Mouse (Mus musculus) midbrain, embryonic 11.5 days (tissue): ENCODE measurements at regions not wholly inside any gene's neighbourhood (a gene's known extent, or its start where the extent isn't known, plus 50 kb on each side); places are given as distances from the start of the nearest gene placed in this dataset.

Experiments
- ATAC-seq: fragments of 200-750 bp; cut with Nextera tagmentation; 2 replicates; pipeline ENCODE4 v1.8.0; 2017; ENCODE audit warnings: moderate TSS enrichment, moderate library complexity; ENCODE audit not compliant: low FRiP score
- DNase-seq: peaks from one replicate; pipeline ENCODE4 v3.0.0; 2015; ENCODE audit warnings: low spot score; ENCODE audit errors: missing footprints
- H3K27ac ChIP-seq: fragments of 300-500 bp; sonication (generic); 2 replicates; pipeline ENCODE4 v1.5.1; 2014; ENCODE audit warnings: low read depth, low read length
- H3K27me3 ChIP-seq: fragments of 300-500 bp; sonication (generic); 2 replicates; pipeline ENCODE4 v1.6.1; 2014; ENCODE audit warnings: mild to moderate bottlenecking, low read length, moderate library complexity, mixed read lengths; ENCODE audit not compliant: control insufficient read depth, insufficient read depth
- H3K36me3 ChIP-seq: fragments of 300-500 bp; sonication (generic); 2 replicates; pipeline ENCODE4 v1.6.1; 2014; ENCODE audit warnings: mild to moderate bottlenecking, low read length, moderate library complexity, mixed read lengths; ENCODE audit not compliant: control insufficient read depth, insufficient read depth
- H3K4me1 ChIP-seq: fragments of 300-500 bp; sonication (generic); 2 replicates; pipeline ENCODE4 v1.6.1; 2014; ENCODE audit warnings: low read length; ENCODE audit not compliant: control insufficient read depth, insufficient read depth
- H3K4me2 ChIP-seq: fragments of 300-500 bp; sonication (generic); 2 replicates; pipeline ENCODE4 v1.6.1; 2014; ENCODE audit warnings: mild to moderate bottlenecking, moderate library complexity
- H3K4me3 ChIP-seq: fragments of 300-500 bp; sonication (generic); 2 replicates; pipeline ENCODE4 v1.5.1; 2014; ENCODE audit warnings: low read depth, low read length
- H3K9ac ChIP-seq: fragments of 300-500 bp; sonication (generic); 2 replicates; pipeline ENCODE4 v1.6.1; 2014; ENCODE audit warnings: low read length
- H3K9me3 ChIP-seq: fragments of 300-500 bp; sonication (generic); 2 replicates; pipeline ENCODE4 v1.6.1; 2016; ENCODE audit warnings: low read length; ENCODE audit not compliant: control insufficient read depth
- WGBS: fragments of 180-500 bp; shearing (Covaris S2); extraction: QIAGEN DNeasy Blood & Tissue Kit; methylation state at CpG from one replicate; pipeline ENCODE4 v1.1.7; 2014; 5-methylcytosine and 5-hydroxymethylcytosine counted together

DNA sequence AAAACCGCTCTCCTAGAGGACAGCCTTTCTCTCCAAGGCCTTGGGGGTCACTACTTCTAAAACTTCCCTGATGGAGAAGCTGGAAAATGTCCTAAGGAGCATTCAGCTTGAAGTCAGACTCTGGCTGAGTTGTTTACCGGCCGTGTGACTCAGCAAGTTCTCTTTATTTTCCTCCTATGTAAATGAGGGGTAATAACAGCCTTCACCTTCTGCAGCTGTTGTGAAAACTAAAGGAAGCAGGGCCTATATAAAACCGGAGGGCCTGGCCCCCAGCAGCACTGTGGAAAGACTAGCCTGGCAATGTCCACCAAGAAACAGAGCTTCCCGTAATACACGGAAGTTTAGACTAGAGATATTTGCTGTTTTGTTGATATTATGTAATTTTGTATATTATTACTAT is 69.7 kb upstream of the Cited2 start:
- Histone ChIP-seq H3K27me3 (no peaks in the 10 kb centered on the region), H3K36me3 (no peaks in the 10 kb centered on the region), H3K9ac (no peak overlapping the region), H3K27ac (no peak overlapping the region), H3K4me1 (peaks cover 2% of the 10 kb centered on the region; the same call in 1 of the 2 replicates), H3K9me3 (no peaks in the 10 kb centered on the region), H3K4me3 (no peak overlapping the region), H3K4me2 (no peak overlapping the region)
- 52% methylated on average over 6 of the region's 6 CpGs for WGBS
- DNase-seq (no peak), ATAC-seq (0 out of 2 replicates have a peak, but pooled peaks have one; percentile 39)

DNA sequence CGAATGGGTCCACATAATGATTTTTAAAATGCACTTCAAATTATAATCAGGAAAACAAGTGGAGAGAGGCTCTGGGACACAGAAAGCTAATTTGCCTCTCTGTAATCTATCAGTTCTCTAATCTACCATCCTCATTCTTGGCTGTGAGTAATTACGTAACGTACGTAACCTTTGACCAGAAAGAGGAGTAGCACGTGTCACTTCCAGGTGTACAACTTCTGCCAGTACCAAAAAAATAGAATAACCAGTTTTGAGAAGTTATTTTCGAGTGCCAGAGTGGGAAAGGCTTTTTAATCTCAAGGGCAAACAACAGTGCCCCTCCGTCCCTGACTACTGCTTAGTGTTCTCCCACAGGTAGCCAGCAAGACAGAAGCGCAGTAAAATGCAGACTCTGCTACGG is 69.2 kb upstream of the Cited2 start:
- Histone ChIP-seq H3K9ac (no peak overlapping the region), H3K4me2 (no peak overlapping the region), H3K4me1 (peaks cover 2% of the 10 kb centered on the region; the same call in 1 of the 2 replicates), H3K27ac (no peak overlapping the region), H3K9me3 (no peaks in the 10 kb centered on the region), H3K4me3 (no peak overlapping the region), H3K27me3 (no peaks in the 10 kb centered on the region), H3K36me3 (no peaks in the 10 kb centered on the region)
- 76% methylated on average over 9 of the region's 9 CpGs for WGBS
- ATAC-seq (no peak), DNase-seq (no peak)

DNA sequence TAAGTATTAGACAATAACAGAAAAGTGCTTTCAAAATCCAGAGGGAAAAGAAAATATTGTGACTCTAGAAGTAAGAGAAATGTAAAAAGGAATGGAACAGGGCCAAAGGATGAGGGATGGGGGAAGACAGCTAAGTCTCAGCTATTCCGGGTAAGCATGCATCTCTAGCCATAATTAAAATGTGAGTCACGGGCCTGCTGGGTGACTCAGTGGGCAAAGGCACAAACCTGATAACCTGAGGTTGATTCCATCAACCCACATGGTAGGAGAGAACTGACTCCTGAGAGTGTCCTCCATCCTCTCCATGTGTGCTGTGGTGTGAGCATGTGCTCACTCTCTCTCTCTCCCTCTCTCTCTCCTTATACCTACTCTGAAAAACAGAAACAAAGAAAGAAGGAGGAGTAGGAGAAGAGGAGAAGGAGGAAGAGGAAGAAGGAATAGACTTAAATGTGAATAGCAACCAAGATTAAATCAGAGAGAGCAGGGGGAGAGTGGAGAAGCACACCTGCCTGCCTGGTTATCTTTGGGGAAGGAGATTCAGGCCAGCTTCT is 68.6 kb upstream of the Cited2 start:
- peaks cover 2% of the 10 kb centered on the region; the same call in 1 of the 2 replicates for H3K4me1 ChIP-seq
- no peaks in the 10 kb centered on the region for H3K27me3 ChIP-seq
- DNase-seq (no peak), ATAC-seq (no peak)
- H3K4me2 ChIP-seq, result no peak overlapping the region
- 71% methylated on average over 2 of the region's 2 CpGs for WGBS
- H3K9ac ChIP-seq, result no peak overlapping the region
- no peak overlapping the region for H3K27ac ChIP-seq
- H3K4me3 ChIP-seq, result no peak overlapping the region
- no peaks in the 10 kb centered on the region for H3K9me3 ChIP-seq
- no peaks in the 10 kb centered on the region for H3K36me3 ChIP-seq

DNA sequence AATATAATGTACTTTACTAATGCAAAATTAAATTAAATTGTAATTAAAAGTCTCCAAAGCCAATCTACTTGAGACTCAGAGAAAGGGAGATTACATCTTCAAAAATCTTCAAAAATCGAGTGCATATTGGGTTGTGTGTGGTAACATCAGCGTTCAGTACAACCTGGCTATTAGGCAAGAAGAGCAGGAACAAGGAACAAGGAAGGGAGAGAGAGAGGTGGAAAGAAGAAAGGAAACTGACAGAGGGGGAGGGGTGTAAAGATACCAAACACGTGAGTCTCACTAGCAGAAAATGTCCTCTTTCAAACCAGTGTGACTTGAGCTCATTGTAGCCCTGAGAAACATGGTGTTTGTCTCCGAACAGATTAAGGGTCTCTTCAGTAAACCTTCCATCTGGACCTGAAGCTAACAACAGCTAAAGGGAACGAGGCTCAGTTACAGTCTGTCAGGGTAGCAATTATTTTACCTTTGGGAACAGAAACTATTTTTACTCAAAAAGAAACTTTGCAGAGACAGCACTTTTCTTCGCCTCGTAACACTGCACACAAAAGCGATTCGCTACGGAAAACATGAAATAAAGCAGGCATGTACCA is 67.5 kb upstream of the Cited2 start:
- no peak for DNase-seq
- Histone ChIP-seq H3K36me3 (no peaks in the 10 kb centered on the region), H3K4me1 (peaks cover 2% of the 10 kb centered on the region; the same call in 1 of the 2 replicates), H3K27me3 (no peaks in the 10 kb centered on the region), H3K4me3 (no peak overlapping the region), H3K9ac (no peak overlapping the region; the same call in 1 of the 2 replicates), H3K4me2 (no peak overlapping the region), H3K9me3 (no peaks in the 10 kb centered on the region), H3K27ac (no peak overlapping the region)
- ATAC-seq, result no peak
- 68% methylated on average over 10 of the region's 10 CpGs for WGBS

DNA sequence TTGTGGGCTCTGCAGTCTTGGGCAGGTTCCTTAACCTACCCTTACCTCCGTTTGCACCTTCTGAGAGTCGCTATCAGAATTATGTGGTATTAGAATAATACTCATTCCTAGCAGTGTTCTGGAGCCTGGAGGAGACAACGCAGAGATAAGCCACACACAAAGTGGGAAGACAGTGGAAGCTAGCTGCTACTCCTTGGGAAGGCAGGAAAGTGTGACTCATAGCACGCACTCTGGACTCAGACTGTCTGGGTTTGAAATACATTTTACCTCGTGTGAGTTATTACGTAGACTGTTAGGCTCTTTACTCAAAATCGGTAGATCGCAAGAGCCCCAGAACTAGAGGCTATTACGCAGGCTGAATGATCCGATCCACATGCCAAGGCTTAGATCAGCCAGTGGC is 66.7 kb upstream of the Cited2 start:
- H3K36me3 ChIP-seq, result no peaks in the 10 kb centered on the region

DNA sequence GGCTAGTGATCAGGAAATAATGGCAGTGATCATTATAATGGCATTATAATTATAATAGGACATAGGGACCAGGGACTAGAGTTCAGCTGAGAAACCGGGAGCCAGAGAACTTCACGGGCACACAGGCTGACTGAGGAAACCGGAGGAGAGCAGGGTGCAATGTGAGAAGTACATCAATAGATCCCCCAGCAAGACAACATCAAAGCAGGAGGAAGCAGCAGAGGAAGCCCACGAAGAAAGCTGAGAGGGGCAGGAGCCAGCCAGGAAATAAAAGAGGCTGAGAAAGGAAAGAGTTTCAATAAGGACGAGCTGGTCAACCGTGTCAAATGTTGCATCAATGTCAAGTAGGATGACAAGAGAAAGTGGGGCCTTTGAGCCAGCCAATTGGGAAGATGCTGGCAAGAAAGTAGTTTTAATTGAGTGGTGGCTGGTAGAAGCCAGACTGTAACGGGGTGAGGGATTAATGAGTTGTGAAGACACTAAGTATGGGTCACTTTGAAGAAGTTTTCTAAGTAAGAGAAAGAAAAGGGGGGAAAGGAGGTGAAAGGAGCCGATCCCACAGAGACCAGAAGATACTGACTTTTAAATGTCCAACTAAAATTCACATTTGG is 66.0 kb upstream of the Cited2 start:
- no peaks in the 10 kb centered on the region for H3K9me3 ChIP-seq
- H3K4me1 ChIP-seq, result peaks cover 2% of the 10 kb centered on the region; the same call in 1 of the 2 replicates
- ATAC-seq (peak; percentile 43; the same call in 1 of the 2 replicates), DNase-seq (no peak)
- no peak overlapping the region for H3K4me2 ChIP-seq
- H3K36me3 ChIP-seq, result no peaks in the 10 kb centered on the region
- H3K4me3 ChIP-seq, result no peak overlapping the region
- H3K27ac ChIP-seq, result no peak overlapping the region
- 14% methylated on average over 8 of the region's 8 CpGs for WGBS
- no peaks in the 10 kb centered on the region for H3K27me3 ChIP-seq
- no peak overlapping the region for H3K9ac ChIP-seq

More for the DNA sequence above, 66.7 kb upstream of the Cited2 start:
- Histone ChIP-seq H3K4me1 (peaks cover 2% of the 10 kb centered on the region; the same call in 1 of the 2 replicates), H3K4me2 (no peak overlapping the region), H3K27ac (no peak overlapping the region), H3K27me3 (no peaks in the 10 kb centered on the region), H3K4me3 (no peak overlapping the region), H3K9ac (no peak overlapping the region), H3K9me3 (no peaks in the 10 kb centered on the region)
- ATAC-seq (no peak), DNase-seq (no peak)
- WGBS, result 89% methylated on average over 10 of the region's 10 CpGs

DNA sequence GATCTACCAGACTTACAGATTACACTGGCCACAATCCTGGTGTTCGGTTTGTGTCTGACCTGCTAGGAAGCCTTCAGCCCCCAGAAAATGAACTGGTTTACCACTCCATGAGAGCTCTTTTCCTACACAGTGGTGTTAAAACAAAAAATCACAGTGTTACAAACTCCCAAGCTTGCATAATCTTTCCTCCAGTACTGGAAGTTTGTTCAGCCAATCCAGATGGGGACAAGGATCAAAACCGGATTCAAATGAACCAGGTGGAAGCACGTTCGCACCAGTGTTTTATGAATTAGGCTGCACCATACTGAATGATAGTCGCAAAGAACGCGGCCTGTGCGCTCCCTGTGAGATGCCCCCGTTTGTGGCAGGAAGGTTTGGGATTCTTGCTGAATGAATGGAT is 63.4 kb upstream of the Cited2 start:
- ATAC-seq (no peak), DNase-seq (no peak)
- no peak overlapping the region for H3K9ac ChIP-seq
- no peak overlapping the region for H3K27ac ChIP-seq
- no peaks in the 10 kb centered on the region for H3K27me3 ChIP-seq
- no peaks in the 10 kb centered on the region for H3K4me1 ChIP-seq
- H3K4me3 ChIP-seq, result no peak overlapping the region
- H3K4me2 ChIP-seq, result no peak overlapping the region
- WGBS, result 93% methylated on average over 9 of the region's 9 CpGs
- H3K9me3 ChIP-seq, result no peaks in the 10 kb centered on the region
- H3K36me3 ChIP-seq, result no peaks in the 10 kb centered on the region

DNA sequence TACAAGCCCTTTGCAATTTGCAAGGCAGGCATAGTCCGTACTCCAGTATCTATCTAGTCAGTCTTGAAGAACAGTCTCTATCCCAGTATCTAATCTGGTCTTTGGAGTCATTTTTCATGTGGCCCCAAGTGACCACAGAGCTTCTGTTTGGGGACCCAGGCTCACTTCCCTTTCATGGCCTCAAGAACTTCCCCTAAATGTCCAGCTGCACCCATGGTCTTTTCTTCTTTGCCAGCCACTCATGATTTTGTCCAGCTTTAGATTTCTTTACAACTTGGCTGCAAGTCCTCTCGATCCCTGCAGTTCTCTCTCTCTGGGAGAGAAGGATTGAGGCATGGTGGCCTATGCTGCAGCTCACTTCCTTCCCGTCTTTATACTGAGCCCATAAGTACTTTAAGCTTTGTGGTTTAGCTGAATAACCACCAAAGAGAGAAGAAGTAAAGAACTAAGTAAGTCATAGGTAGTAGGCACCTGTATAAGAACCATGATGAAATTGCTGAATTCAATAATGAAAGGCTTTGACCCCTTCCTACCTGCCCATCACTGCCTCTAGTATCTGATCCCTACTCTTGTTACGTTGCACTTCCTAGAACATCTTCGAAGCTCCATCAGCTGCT is 62.1 kb upstream of the Cited2 start:
- H3K27me3 ChIP-seq, result no peaks in the 10 kb centered on the region
- H3K9me3 ChIP-seq, result no peaks in the 10 kb centered on the region
- H3K4me3 ChIP-seq, result no peak overlapping the region
- no peak overlapping the region for H3K9ac ChIP-seq
- H3K4me2 ChIP-seq, result no peak overlapping the region
- ATAC-seq (no peak), DNase-seq (no peak)
- no peaks in the 10 kb centered on the region for H3K4me1 ChIP-seq
- H3K36me3 ChIP-seq, result no peaks in the 10 kb centered on the region
- WGBS, result 87% methylated on average over 5 of the region's 5 CpGs
- H3K27ac ChIP-seq, result no peak overlapping the region

DNA sequence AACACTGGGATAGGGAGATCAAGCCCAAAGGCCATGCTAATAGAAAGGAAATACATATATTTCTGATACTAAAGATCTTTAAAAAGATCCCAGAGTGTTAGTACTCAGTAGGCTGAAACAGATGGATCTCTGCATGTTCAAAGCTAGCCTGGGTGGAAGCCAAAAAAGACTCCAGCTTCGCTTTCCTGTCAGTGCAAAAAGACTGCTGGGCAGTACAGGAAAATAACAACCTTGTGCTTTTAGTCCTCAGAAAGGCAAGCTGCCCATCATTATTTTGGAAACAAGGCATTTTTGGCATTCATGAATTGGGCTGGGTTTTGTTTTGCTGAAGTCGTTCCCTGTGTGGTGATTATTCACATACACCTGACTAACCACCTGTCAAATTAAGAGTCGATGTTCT is 56.9 kb upstream of the Cited2 start:
- ATAC-seq (no peak), DNase-seq (no peak)
- no peak overlapping the region for H3K4me2 ChIP-seq
- no peaks in the 10 kb centered on the region for H3K4me1 ChIP-seq
- no peaks in the 10 kb centered on the region for H3K9me3 ChIP-seq
- H3K4me3 ChIP-seq, result no peak overlapping the region
- H3K27me3 ChIP-seq, result no peaks in the 10 kb centered on the region
- H3K9ac ChIP-seq, result no peak overlapping the region
- no peak overlapping the region for H3K27ac ChIP-seq
- 81% methylated on average over 3 of the region's 3 CpGs for WGBS
- no peaks in the 10 kb centered on the region for H3K36me3 ChIP-seq
